Mouse (Mus musculus): Measurements from ENCODE around the gene Gm42957. TPM values are rescaled to one million over a fixed set of nuclear protein-coding genes. Genes with fewer than 3 reads are reported as not detected.

Gene Gm42957
- polyA plus RNA-seq (2015; fragmentation: Nextera tagmentation; extraction: Ambion mirVana) = 0.14 and 0.19 TPM in 2 replicates

DNA sequence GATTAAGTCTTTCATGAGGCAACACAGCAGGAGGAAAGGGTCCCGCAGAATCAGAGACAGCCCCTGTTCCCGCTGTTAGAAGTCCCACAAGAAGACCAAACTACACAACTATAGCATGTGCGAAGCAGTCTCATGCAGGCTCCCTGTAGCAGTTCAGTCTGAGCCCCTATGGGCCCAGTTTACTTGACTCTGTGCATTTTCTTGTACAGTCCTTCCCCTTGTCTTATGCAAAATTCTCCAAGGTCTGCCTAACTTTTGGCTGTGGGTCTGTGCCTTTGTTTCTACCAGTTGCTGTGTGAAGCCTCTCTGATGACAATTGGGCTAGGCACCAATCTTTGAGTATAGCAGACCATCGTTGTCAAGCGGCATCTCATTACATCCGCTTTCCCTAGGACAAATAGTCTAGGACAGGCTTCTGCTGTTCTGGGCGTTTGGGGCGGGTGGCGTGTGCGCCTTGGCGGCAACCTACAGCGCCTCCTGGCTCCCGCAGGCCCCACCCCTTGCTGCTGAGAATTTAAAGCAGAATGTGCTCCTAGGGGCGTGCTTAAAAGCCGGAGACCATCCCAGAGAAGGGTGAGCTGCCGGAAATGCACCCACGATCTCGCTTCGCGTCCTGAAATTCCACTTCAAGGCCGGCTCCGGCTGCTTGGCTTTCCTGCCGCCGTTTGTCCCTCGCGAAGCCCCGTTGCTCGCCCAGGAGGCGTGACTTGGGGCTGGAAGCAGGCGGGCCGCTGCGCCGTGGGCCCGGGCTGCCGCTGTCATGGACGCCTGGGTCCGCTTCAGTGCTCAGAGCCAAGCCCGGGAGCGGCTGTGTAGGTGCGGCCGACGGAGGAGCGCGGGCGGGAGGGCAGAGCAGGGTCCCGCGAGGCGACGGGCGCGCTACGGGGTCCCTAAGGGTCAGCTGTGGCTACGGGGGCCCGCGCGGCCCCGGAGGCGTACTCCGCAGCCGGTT, at the start of gene Gm42957, which contains the start of gene Pex11b:
Gene Gm42957 (plus strand): TSS at position 547 of the 952 bp plus-strand sequence.
Gene Pex11b (plus strand): TSS at position 449 of the 952 bp plus-strand sequence.
- Histone ChIP-seq H3K9me3 (replicated peaks; ENCODE audit: control insufficient read depth, low read length) (no peaks in the 10 kb centered on the region), H3K9ac (ENCODE audit: low read length) (peak within 1 kb of the TSS; percentile 98), H3K27ac (ENCODE audit: low read length) (peak within 1 kb of the TSS; percentile 91), H3K27me3 (ENCODE audit: control insufficient read depth, insufficient read depth, low read length) (no peaks in the 10 kb centered on the region), H3K4me3 (ENCODE audit: low read length) (peak within 1 kb of the TSS; percentile 88), H3K4me1 (ENCODE audit: control insufficient read depth, insufficient read depth, low read length) (peaks cover 23% of the 10 kb centered on the region), H3K4me2 (ENCODE audit: low read depth, low read length) (peak within 1 kb of the TSS; percentile 74), H3K36me3 (ENCODE audit: control insufficient read depth, insufficient read depth) (peaks cover 26% of the 10 kb centered on the region)
- WGBS = 1% methylated on average over 60 of the region's 60 CpGs
- peak; percentile 87 for ATAC-seq (replicated peaks; ENCODE audit: extremely low read depth, insufficient read depth, low FRiP score)

DNA sequence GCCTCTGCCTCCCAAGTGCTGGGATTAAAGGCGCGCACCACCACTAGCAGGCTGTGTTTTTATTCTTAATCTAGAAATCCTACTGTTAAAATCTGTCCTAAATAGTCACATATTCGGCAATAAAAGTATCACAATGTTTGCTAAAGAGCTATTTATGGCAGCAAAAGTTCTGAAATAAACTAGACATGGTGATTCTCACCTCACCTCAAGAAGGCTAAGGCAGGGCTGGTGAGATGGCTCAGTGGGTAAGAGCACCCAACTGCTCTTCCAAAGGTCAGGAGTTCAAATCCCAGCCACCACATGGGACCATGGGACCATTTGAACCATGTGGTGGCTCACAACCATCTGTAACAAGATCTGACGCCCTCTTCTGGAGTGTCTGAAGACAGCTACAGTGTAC, 44.6 kb upstream of the Gm42957 start:
- H3K4me1 ChIP-seq (ENCODE audit: control insufficient read depth, insufficient read depth, low read length) = peaks cover 10% of the 10 kb centered on the region
- no peak overlapping the region for H3K4me3 ChIP-seq (ENCODE audit: low read length)
- no peaks in the 10 kb centered on the region; the same call in 1 of the 2 replicates for H3K36me3 ChIP-seq (ENCODE audit: control insufficient read depth, insufficient read depth)
- H3K27ac ChIP-seq (ENCODE audit: low read length) = no peak overlapping the region
- WGBS = 79% methylated on average over 4 of the region's 4 CpGs
- no peaks in the 10 kb centered on the region for H3K9me3 ChIP-seq (replicated peaks; ENCODE audit: control insufficient read depth, low read length)
- H3K9ac ChIP-seq (ENCODE audit: low read length) = no peak overlapping the region
- H3K4me2 ChIP-seq (ENCODE audit: low read depth, low read length) = no peak overlapping the region
- ATAC-seq (replicated peaks; ENCODE audit: extremely low read depth, insufficient read depth, low FRiP score) = no peak
- H3K27me3 ChIP-seq (ENCODE audit: control insufficient read depth, insufficient read depth, low read length) = peaks cover 2% of the 10 kb centered on the region; the same call in 1 of the 2 replicates

DNA sequence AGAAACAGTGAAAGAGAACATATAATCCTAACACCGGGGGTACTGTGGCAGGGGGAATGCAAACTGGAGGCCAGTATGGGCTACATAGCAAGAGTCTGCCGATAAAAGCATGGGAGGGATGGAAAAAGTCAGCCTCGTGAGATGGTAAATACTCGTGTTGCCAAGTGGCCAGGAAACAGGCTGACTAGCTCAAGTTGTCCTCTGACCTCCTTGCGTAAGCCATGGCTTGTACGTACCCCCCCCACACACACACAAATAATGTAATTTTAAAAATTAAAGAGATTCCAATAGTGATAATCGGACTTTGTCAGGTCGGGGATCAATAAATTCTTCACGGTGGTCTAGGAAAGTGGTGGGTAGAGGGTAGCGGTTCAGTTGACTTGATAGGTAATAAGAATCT, 41.9 kb upstream of the Gm42957 start:
- WGBS = under 1% methylated on average over 10 of the region's 10 CpGs

DNA sequence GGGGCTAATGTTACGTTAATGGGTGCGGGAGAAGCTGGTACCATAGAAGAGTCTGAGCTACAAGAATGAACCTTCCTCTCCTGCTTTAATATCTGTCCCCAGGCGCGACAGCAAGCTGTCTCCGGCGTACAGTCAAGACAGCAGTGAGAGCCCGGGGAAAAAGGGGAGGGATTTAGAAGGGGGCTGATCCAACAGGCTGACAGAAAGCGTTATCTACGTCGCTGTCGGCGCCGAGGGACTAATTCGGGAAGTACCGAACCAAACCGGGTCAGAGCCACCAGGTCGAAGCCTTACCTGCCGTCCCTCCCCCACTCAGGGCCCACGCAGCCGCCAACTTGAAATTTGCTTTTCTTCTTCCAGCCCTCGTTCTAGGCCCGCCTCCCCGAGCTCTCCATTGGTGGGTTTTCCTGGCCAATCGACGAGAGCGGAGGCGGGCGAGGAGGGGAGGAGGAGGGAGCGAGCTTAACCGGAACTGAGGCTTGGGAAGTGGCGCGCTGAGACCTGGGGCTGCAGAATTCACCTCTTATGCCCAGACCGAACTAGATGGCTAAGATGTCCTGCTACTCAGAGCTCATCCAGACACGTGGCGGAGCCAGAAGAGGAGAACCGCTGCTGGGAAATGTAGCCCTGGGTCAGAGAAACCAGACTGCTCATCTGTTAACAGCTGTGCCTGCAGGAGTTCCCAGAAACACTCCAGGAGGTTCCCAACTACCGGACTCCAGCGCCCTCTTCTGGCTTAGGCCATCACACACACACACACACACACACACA, 41.3 kb upstream of the Gm42957 start, which contains the start of gene Polr3gl:
Gene Polr3gl (minus strand): TSS at position 392 of the 771 bp plus-strand sequence.
- H3K36me3 ChIP-seq (ENCODE audit: control insufficient read depth, insufficient read depth) = no peaks in the 10 kb centered on the region
- H3K4me3 ChIP-seq (ENCODE audit: low read length) = peak within 1 kb of the TSS; percentile 69
- WGBS = under 1% methylated on average over 38 of the region's 38 CpGs
- peaks cover 2% of the 10 kb centered on the region; the same call in 1 of the 2 replicates for H3K27me3 ChIP-seq (ENCODE audit: control insufficient read depth, insufficient read depth, low read length)
- peak within 1 kb of the TSS; percentile 84 for H3K4me2 ChIP-seq (ENCODE audit: low read depth, low read length)
- H3K9ac ChIP-seq (ENCODE audit: low read length) = peak within 1 kb of the TSS; percentile 82
- H3K4me1 ChIP-seq (ENCODE audit: control insufficient read depth, insufficient read depth, low read length) = peaks cover 28% of the 10 kb centered on the region
- no peaks in the 10 kb centered on the region for H3K9me3 ChIP-seq (replicated peaks; ENCODE audit: control insufficient read depth, low read length)
- ATAC-seq (replicated peaks; ENCODE audit: extremely low read depth, insufficient read depth, low FRiP score) = peak; percentile 83
- H3K27ac ChIP-seq (ENCODE audit: low read length) = peak within 1 kb of the TSS; percentile 81

More for the DNA sequence above, 41.9 kb upstream of the Gm42957 start:
- Histone ChIP-seq H3K4me2 (ENCODE audit: low read depth, low read length) (peak overlapping the region; percentile 84), H3K4me1 (ENCODE audit: control insufficient read depth, insufficient read depth, low read length) (peaks cover 25% of the 10 kb centered on the region), H3K27me3 (ENCODE audit: control insufficient read depth, insufficient read depth, low read length) (peaks cover 2% of the 10 kb centered on the region; the same call in 1 of the 2 replicates), H3K4me3 (ENCODE audit: low read length) (peak overlapping the region; percentile 69), H3K9me3 (replicated peaks; ENCODE audit: control insufficient read depth, low read length) (no peaks in the 10 kb centered on the region), H3K27ac (ENCODE audit: low read length) (peak overlapping the region; percentile 81), H3K36me3 (ENCODE audit: control insufficient read depth, insufficient read depth) (no peaks in the 10 kb centered on the region), H3K9ac (ENCODE audit: low read length) (peak overlapping the region; percentile 82)
- no peak for ATAC-seq (replicated peaks; ENCODE audit: extremely low read depth, insufficient read depth, low FRiP score)

DNA sequence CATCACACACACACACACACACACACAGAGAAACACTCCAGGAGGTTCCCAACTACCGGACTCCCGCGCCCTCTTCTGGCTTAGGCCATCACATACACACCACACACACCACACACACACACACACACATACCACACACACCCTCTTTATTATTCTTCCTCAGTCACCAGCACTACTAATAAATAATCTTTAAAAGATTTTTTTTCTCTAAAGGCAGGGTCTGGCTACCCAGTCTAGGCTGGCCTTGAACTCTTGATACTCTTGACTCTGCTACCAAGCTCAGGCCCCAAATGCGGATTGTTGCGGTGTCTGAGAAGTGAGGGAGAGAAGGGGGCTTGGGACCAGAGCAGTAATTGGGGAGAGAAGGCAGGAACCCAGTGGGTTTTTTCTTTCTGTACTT, 40.4 kb upstream of the Gm42957 start:
- Histone ChIP-seq H3K27me3 (ENCODE audit: control insufficient read depth, insufficient read depth, low read length) (peaks cover 2% of the 10 kb centered on the region; the same call in 1 of the 2 replicates), H3K36me3 (ENCODE audit: control insufficient read depth, insufficient read depth) (no peaks in the 10 kb centered on the region), H3K27ac (ENCODE audit: low read length) (no peak overlapping the region), H3K9me3 (replicated peaks; ENCODE audit: control insufficient read depth, low read length) (no peaks in the 10 kb centered on the region), H3K9ac (ENCODE audit: low read length) (no peak overlapping the region), H3K4me3 (ENCODE audit: low read length) (no peak overlapping the region), H3K4me1 (ENCODE audit: control insufficient read depth, insufficient read depth, low read length) (peaks cover 28% of the 10 kb centered on the region), H3K4me2 (ENCODE audit: low read depth, low read length) (no peak overlapping the region)
- WGBS = 84% methylated on average over 5 of the region's 5 CpGs
- ATAC-seq (replicated peaks; ENCODE audit: extremely low read depth, insufficient read depth, low FRiP score) = no peak

DNA sequence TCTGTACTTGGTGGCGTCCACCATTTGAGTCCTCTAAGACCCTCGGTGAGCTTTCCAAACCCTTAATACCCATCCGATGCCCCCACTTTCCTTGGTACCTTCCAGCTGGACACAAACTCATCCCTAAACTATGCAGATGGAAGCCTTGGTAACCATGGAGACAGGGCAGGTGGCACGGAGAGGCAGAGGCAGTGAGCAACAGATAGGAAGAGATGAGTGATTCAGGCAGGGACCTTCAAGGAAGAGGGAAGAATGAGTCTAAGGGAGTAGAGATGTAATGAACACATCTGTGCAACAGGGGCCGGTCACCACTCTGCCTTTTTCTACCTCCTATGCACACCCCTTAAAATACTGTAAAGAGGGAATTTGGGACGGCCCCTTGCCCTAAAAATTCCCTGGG, 39.6 kb upstream of the Gm42957 start:
- no peak for ATAC-seq (replicated peaks; ENCODE audit: extremely low read depth, insufficient read depth, low FRiP score)
- Histone ChIP-seq H3K9ac (ENCODE audit: low read length) (peak overlapping the region; percentile 81), H3K9me3 (replicated peaks; ENCODE audit: control insufficient read depth, low read length) (no peaks in the 10 kb centered on the region), H3K4me2 (ENCODE audit: low read depth, low read length) (peak overlapping the region; percentile 85), H3K4me3 (ENCODE audit: low read length) (peak overlapping the region; percentile 69), H3K27me3 (ENCODE audit: control insufficient read depth, insufficient read depth, low read length) (peaks cover 2% of the 10 kb centered on the region; the same call in 1 of the 2 replicates), H3K4me1 (ENCODE audit: control insufficient read depth, insufficient read depth, low read length) (peaks cover 34% of the 10 kb centered on the region), H3K27ac (ENCODE audit: low read length) (peak overlapping the region; percentile 82), H3K36me3 (ENCODE audit: control insufficient read depth, insufficient read depth) (no peaks in the 10 kb centered on the region)
- WGBS = 31% methylated on average over 6 of the region's 6 CpGs

DNA sequence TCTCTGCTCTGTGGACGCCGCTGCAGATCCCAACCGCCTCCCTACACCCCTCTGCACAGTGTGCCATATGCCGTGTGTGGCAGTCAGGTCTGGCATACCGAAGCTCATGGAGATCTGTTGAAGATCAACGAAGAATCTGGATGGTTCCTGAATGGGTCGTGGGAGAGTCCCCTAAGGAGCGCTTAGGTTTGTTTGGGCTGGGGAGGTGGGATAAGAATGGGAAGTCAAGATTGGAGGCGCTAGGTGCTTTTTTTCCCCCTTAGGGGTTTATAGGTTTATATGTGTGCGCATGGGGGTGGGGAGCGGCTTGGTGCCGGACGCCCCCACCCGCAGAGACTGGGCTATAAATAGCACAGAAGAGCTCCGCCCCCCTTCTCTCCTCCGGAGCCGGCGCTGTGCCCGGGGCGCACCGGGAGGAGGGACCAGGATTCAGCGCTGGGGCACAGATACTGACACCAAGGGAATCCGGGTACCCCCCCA, 39.0 kb upstream of the Gm42957 start, which contains the start of gene Ankrd34a:
Gene Ankrd34a (plus strand): TSS at position 409 of the 480 bp plus-strand sequence.
- H3K36me3 ChIP-seq (ENCODE audit: control insufficient read depth, insufficient read depth) = no peaks in the 10 kb centered on the region
- 1% methylated on average over 20 of the region's 23 CpGs for WGBS
- peaks cover 34% of the 10 kb centered on the region for H3K4me1 ChIP-seq (ENCODE audit: control insufficient read depth, insufficient read depth, low read length)
- ATAC-seq (replicated peaks; ENCODE audit: extremely low read depth, insufficient read depth, low FRiP score) = peak; percentile 11; the same call in 1 of the 2 replicates
- peaks cover 2% of the 10 kb centered on the region; the same call in 1 of the 2 replicates for H3K27me3 ChIP-seq (ENCODE audit: control insufficient read depth, insufficient read depth, low read length)
- H3K4me3 ChIP-seq (ENCODE audit: low read length) = peak within 1 kb of the TSS; percentile 69
- no peaks in the 10 kb centered on the region for H3K9me3 ChIP-seq (replicated peaks; ENCODE audit: control insufficient read depth, low read length)
- peak within 1 kb of the TSS; percentile 82 for H3K27ac ChIP-seq (ENCODE audit: low read length)
- peak within 1 kb of the TSS; percentile 81 for H3K9ac ChIP-seq (ENCODE audit: low read length)
- peak within 1 kb of the TSS; percentile 85 for H3K4me2 ChIP-seq (ENCODE audit: low read depth, low read length)

DNA sequence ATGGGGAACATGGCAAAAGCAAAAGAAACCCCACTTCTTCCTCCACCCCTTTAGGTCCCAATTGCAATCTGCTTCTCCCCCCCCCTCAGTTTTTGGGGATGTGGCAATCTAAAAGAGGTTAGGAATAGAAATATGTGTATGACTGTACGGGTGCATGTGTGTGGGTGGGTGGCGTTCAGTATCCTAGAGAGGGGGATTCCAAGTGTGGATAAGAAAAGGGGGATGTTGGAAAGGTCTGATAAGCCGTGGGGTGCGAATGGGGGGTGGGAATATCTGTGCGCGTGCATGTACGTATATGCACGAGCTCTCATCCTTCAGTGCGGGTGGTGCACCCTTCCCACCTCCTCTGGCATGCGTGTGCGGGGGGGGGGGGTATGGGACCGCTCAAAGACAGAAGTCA, 38.4 kb upstream of the Gm42957 start:
- H3K9ac ChIP-seq (ENCODE audit: low read length) = peak overlapping the region; percentile 81
- H3K4me2 ChIP-seq (ENCODE audit: low read depth, low read length) = peak overlapping the region; percentile 85
- no peaks in the 10 kb centered on the region for H3K9me3 ChIP-seq (replicated peaks; ENCODE audit: control insufficient read depth, low read length)
- no peak for ATAC-seq (replicated peaks; ENCODE audit: extremely low read depth, insufficient read depth, low FRiP score)
- 1% methylated on average over 9 of the region's 12 CpGs for WGBS
- peak overlapping the region; percentile 69 for H3K4me3 ChIP-seq (ENCODE audit: low read length)
- H3K4me1 ChIP-seq (ENCODE audit: control insufficient read depth, insufficient read depth, low read length) = peaks cover 34% of the 10 kb centered on the region
- H3K36me3 ChIP-seq (ENCODE audit: control insufficient read depth, insufficient read depth) = no peaks in the 10 kb centered on the region
- H3K27me3 ChIP-seq (ENCODE audit: control insufficient read depth, insufficient read depth, low read length) = peaks cover 2% of the 10 kb centered on the region; the same call in 1 of the 2 replicates
- H3K27ac ChIP-seq (ENCODE audit: low read length) = peak overlapping the region; percentile 61
